Comparison of ENCODE assay signal across 1 mouse cellular context in the genomic region with DNA sequence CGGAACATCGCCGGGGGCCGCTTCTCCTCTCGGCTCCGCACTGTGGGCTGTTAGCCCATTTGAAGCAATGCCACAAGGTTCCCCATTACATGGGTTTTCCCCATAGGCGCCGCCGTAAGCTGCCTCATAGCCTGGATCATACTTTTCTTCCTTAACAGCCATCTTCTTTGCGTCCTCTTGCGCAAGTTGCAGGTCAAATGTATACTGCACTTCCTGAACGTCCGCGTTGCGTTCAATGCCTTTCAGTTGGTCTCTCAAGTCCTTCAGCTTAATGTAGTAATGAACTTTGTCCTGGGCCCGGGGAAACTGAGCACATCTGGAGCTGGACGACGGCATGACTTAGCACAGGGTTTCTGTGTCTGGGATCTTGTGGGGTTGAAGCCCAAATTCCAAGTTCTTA. TPM values are rescaled to one million over a fixed set of nuclear protein-coding genes. Genes with fewer than 3 reads are reported as not detected.
"Had no signal": no experiment of that assay in that cellular context is flagged by ENCODE, and none has a peak within 500 bp of the region (broad histone marks: within the 10 kb centered on the region; RNA-seq: fewer than 3 reads in every experiment).

No protein-coding gene starts in this region.

RNA-seq across cellular contexts. Expression of gene Agbl1, which starts 15.2 kb away (rescaled TPM):
- total RNA-seq: common myeloid progenitor, adult 5-6 weeks had no signal
